Mouse (Mus musculus) C2C12 (cell line): ENCODE data around the gene Aox3.

Experiments
- CTCF ChIP-seq: IDR thresholded peaks from one replicate; pipeline ENCODE4 v1.5.1; 2011; ENCODE audit not compliant: control insufficient read depth, insufficient read depth, insufficient read length
- MYOD1 ChIP-seq: IDR thresholded peaks from one replicate; pipeline ENCODE4 v1.6.1; 2011; ENCODE audit warnings: low read depth; ENCODE audit not compliant: control insufficient read depth, insufficient read length

DNA sequence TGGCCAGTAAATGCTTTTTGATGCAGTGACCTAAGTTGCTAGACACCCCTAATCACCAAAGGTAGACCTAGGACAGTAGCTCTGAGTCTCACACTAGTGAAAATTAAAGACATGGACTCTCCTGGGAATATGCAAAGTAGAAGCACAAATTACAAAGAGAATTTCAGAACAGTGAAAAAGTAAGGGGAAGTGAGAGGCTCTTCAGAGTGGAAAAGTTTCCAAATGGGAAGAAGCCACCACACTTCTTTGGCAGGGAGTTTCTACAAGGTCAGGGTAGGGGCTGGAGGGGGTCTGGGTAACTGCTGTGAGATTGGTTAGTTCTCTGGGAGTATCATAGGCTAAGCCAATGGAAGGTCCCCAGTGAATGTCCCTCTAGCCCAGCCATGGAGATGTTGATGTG, 13.8 kb upstream of the Aox3 start:
- TF ChIP-seq CTCF (no peak), MYOD1 (no peak)
